Mouse (Mus musculus) right cerebral cortex, postnatal 36 days (tissue): ENCODE results near the gene Gm3371.
"Not testable (repeated sequence)": the region's sequence is repeated elsewhere in the genome, so short reads cannot be mapped to it uniquely, and the experiment has no call there.

Experiments used
- DNase-seq, 2 experiments: peaks; one replicate each; pipeline ENCODE4 v3.0.0; 2022; ENCODE audit warnings: low spot score in 2 of 2, mixed read lengths in 1 of 2

Gene Gm3371

GRCm38 (mm10) chr14:44410588-44410987, at the start of gene Gm3371:
Gene Gm3371 (minus strand): TSS chr14:44410688.
- DNase-seq = not testable (repeated sequence)

GRCm38 (mm10) chr14:44433335-44433734, 22.8 kb upstream of the Gm3371 start, which contains the start of gene Gm8232:
Gene Gm8232 (plus strand): TSS chr14:44433635.
- DNase-seq = not testable (repeated sequence)

- not testable (repeated sequence) for DNase-seq
These were observed 26.3 kb downstream of the Gm3371 start for GRCm38 (mm10) chr14:44384233-44384632.

DNA sequence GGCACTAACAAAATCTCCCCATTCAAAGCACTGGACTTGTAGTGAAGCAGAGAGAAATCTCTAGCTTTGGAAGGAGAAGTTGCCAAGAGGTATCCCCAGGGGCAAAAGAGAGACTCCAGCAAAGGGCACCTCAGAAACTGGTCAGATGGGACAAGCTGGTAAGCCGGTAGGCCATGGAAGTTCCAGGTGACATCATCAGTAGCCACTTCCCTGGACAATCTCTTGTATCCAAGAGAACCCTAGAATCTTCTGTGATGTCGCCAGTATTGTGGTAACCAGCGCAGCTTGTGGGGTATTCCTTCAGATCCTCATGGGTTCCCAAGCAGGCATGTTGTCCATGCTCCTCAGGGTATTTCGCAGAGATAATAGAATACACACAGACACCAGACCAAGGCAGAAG, 45.4 kb downstream of the Gm3371 start, which contains the start of gene Gm8229:
Gene Gm8229, plus strand, starts transcription at position 301 of the 400 bp plus-strand sequence.
- not testable (repeated sequence) for DNase-seq

GRCm38 (mm10) chr14:44362301-44362700, 48.2 kb downstream of the Gm3371 start:
- DNase-seq = not testable (repeated sequence)

GRCm38 (mm10) chr14:44361416-44361815, 49.1 kb downstream of the Gm3371 start:
- DNase-seq = not testable (repeated sequence)
